Mouse (Mus musculus) megakaryocyte, embryonic 14.5 days (primary cell): ENCODE measurements at regions not wholly inside any gene's neighbourhood (a gene's known extent, or its start where the extent isn't known, plus 50 kb on each side); places are given as distances from the start of the nearest gene placed in this dataset.

Experiments used
- FLI1 ChIP-seq: IDR thresholded peaks from 2 replicates; pipeline ENCODE4 v1.6.1; 2012; ENCODE audit warnings: low read length, inconsistent platforms, mixed read lengths
- GATA1 ChIP-seq: IDR thresholded peaks from 3 replicates; pipeline ENCODE4 v1.6.1; 2012; ENCODE audit warnings: mixed read lengths, low read length, inconsistent platforms, borderline replicate concordance

DNA sequence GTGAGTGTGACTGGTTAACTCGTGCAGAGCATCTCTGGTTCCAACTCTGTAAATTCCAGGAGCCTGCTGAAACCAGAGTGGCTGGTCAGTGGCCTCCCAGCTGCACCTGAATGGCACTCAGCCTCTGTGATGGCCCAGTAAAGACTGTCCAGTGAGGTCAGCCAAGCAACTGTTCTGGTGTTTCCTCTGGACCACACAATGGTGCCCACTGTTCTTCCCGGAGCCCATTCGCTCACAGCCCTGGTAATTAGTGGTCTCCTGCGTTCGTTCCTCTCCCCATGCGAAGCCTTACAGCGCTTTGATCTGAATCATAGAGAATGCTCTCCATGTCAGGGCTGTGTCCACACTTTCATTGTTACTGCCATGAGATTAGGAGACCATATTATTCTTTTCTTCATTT is 75.5 kb downstream of the Enkur start:
- TF ChIP-seq GATA1 (no peak), FLI1 (no peak)
